Mouse (Mus musculus) kidney, adult 2 months (tissue): ENCODE results near the gene Grin3a. TPM values are rescaled to one million over a fixed set of nuclear protein-coding genes. Genes with fewer than 3 reads are reported as not detected.
"Not testable (repeated sequence)": the region's sequence is repeated elsewhere in the genome, so short reads cannot be mapped to it uniquely, and the experiment has no call there.

Experiments
- DNase-seq: peaks from one replicate; pipeline ENCODE4 v3.0.0; 2021
- H3K27ac ChIP-seq: fragments of 200-500 bp; 2 replicates; pipeline ENCODE4 v1.5.1; 2012; ENCODE audit warnings: low read depth, low read length, control low read depth, inconsistent platforms; ENCODE audit not compliant: insufficient read depth
- H3K27me3 ChIP-seq: fragments of 200-500 bp; replicated peaks from 2 replicates; pipeline ENCODE4 v1.6.1; 2012; ENCODE audit warnings: mild to moderate bottlenecking, moderate library complexity, low read length, inconsistent platforms; ENCODE audit not compliant: control insufficient read depth, insufficient read depth
- H3K36me3 ChIP-seq: fragments of 200-500 bp; 2 replicates; pipeline ENCODE4 v1.6.1; 2012; ENCODE audit warnings: mild to moderate bottlenecking, moderate library complexity, low read length, inconsistent platforms; ENCODE audit not compliant: control insufficient read depth, insufficient read depth
- H3K4me1 ChIP-seq: fragments of 200-500 bp; 2 replicates; pipeline ENCODE4 v1.6.1; 2011; ENCODE audit warnings: low read length; ENCODE audit not compliant: control insufficient read depth, insufficient read depth
- H3K4me3 ChIP-seq: fragments of 200-500 bp; 2 replicates; pipeline ENCODE4 v1.5.1; 2011; ENCODE audit warnings: mild to moderate bottlenecking, low read depth, low read length, control low read depth; ENCODE audit not compliant: insufficient read depth
- CTCF ChIP-seq: fragments of 200-500 bp; conservative IDR thresholded peaks from 2 replicates; pipeline ENCODE4 v1.5.1; 2011; ENCODE audit warnings: low read depth, mild to moderate bottlenecking, control low read depth, low read length, moderate library complexity, mixed read lengths; ENCODE audit not compliant: insufficient read depth, insufficient read length
- POLR2A ChIP-seq: fragments of 200-500 bp; IDR thresholded peaks from one replicate; pipeline ENCODE4 v1.6.1; 2011; ENCODE audit warnings: low read depth, low read length, control low read depth
- WGBS: fragments of 180-500 bp; shearing (Covaris S2); methylation state at CpG from one replicate; pipeline ENCODE4 v1.1.7; 2018; 5-methylcytosine and 5-hydroxymethylcytosine counted together
- polyA plus RNA-seq: library from polyadenylated mRNA; depleted of rRNA; stranded (reverse); fragments of >200 nt; gene quantifications from 2 replicates; pipeline ENCODE4 v1.2.3, GENCODE M21; 2012; rRNA removed

Gene Grin3a
- polyA plus RNA-seq, 1 experiment: 0.14 TPM

GRCm38 (mm10) chr4:49622272-49622671 lies 223.3 kb downstream of the Grin3a start:
- Histone ChIP-seq H3K36me3 (no peaks in the 10 kb centered on the region), H3K4me3 (no peak overlapping the region), H3K27ac (peak overlapping the region; percentile 31; the same call in 1 of the 2 replicates), H3K27me3 (no peaks in the 10 kb centered on the region), H3K4me1 (no peaks in the 10 kb centered on the region; the same call in 1 of the 2 replicates)
- WGBS: 57% methylated on average over 2 of the region's 2 CpGs
- no peak for DNase-seq
- TF ChIP-seq CTCF (no peak), POLR2A (no peak)

- H3K4me3 ChIP-seq, DNase-seq, H3K36me3 ChIP-seq, H3K27ac ChIP-seq, H3K4me1 ChIP-seq, H3K27me3 ChIP-seq: not testable (repeated sequence)
- WGBS: 86% methylated on average over 7 of the region's 7 CpGs
Measured at GRCm38 (mm10) chr4:49619861-49620260, 225.7 kb downstream of the Grin3a start.

- no peak for DNase-seq
- TF ChIP-seq CTCF (no peak), POLR2A (no peak)
- no peaks in the 10 kb centered on the region for H3K36me3 ChIP-seq
- H3K4me3 ChIP-seq: no peak overlapping the region
- H3K4me1 ChIP-seq: no peaks in the 10 kb centered on the region
- 93% methylated on average over 10 of the region's 10 CpGs for WGBS
- H3K27ac ChIP-seq: no peak overlapping the region
- no peaks in the 10 kb centered on the region for H3K27me3 ChIP-seq
Measured at GRCm38 (mm10) chr4:49616924-49617323, 228.6 kb downstream of the Grin3a start.

Other genes with a start within 250 kb of the Grin3a start
- 35.8 and 45.9 TPM in 2 replicates for gene Tmem246, start 247.9 kb downstream of the Grin3a start, polyA plus RNA-seq
- 14.1 and 15.3 TPM in 2 replicates for gene Rnf20, start 213.7 kb downstream of the Grin3a start, polyA plus RNA-seq
- 0.02 TPM in 1 of 2 replicates, not detected in the other for gene Ppp3r2, start 163.7 kb downstream of the Grin3a start, polyA plus RNA-seq